Mouse (Mus musculus): Measurements from ENCODE around the gene 1700021F05Rik.

- no peak for TF ChIP-seq CHD2 (IDR thresholded peaks at IDR 0.05; ENCODE audit: low read depth, low read length)
- TF ChIP-seq MAFK (IDR thresholded peaks at IDR 0.05; ENCODE audit: insufficient read depth, low read depth, low read length), result no peak
Measured at GRCm38 (mm10) chr10:43504291-43504690, 36.5 kb downstream of the 1700021F05Rik start.
